Mouse (Mus musculus) 3T3-L1 (cell line): ENCODE results near the gene Ggact.

ENCODE experiments used
- DNase-seq: peaks from one replicate; pipeline ENCODE4 v3.0.0-alpha.2; 2015; ENCODE audit warnings: low read depth, low spot score

The Ggact gene

DNA sequence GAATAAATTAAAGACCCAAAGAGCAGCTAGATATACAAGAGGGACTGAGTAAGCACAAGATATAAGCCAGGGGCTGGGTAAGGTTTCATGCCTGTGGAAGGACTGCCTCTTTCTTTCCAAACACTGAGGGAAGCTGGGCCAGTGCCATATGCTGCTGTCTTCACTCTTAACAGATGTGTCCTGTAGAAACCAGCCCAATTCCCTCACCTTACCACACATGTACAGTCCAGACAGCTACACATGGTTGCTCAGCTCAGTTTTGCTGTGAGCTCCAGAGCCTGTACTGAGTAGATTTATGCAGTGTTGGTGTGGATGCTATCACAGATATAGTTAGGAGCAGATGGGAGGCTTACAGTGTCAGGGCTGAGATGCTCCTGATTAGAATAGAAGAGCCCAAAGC lies 12.9 kb downstream of the Ggact start:
- peak; percentile 70 for DNase-seq

- DNase-seq = no peak
These were observed 15.0 kb downstream of the Ggact start for GRCm38 (mm10) chr14:122898550-122898949.

GRCm38 (mm10) chr14:122896106-122896505 lies 17.5 kb downstream of the Ggact start:
- DNase-seq = no peak

- DNase-seq = no peak
These were observed 22.0 kb downstream of the Ggact start for GRCm38 (mm10) chr14:122891470-122891968.

DNA sequence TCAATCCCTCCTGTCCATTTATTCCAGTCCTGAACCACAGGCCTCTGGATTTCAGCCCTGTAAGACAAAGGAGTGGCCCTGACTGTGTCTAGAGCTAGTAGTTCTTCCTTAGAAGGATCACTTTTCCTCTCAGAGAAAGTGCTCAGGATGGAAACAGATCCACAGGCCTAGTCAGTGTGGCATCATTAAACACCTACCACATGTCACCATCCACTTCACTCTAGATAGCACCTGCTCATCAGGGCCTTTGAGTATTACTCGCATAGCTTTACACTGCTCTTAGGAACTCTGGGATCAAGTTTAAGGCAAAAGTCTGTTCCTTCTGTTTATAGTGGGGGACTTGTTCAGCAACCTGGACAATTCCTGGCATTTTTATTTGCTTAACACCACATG lies 25.1 kb downstream of the Ggact start:
- no peak for DNase-seq

DNA sequence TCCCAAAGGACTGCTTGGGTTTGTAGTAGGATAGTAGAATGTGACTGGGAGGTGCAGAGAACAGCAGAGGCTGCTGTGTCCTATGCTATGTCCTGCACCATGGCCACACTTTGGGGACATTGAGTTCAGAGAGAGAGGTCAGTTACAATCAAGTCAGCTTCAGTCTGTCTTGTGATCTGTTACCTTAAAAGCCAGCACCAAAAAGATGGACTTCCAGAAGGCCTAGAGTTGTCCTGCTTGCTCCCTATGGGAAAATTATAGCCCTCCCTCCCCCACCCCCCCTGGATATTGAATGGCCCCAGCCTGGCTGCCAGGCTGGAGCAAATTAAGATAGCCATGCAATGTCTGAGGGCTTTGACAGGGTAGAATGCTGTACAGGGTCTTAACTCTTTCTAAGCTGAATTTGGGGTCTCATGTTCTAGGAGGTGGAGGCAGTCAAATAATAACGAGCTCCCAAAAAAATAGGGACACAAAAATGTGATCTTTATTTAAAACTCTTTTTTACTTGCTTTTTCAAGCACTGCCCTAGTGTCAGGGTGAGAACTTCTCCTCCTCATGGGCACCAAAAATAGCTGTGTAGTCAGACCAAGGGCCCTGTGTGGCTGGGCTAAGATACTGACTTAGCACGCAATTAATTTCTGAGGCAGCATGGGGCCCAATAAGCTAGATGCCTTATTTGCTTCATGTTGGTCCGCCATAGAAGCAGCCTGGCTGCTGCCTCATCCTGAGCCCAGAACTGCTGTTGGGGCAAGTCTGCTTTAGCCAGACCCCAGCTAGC lies 25.7 kb downstream of the Ggact start:
- no peak for DNase-seq

DNA sequence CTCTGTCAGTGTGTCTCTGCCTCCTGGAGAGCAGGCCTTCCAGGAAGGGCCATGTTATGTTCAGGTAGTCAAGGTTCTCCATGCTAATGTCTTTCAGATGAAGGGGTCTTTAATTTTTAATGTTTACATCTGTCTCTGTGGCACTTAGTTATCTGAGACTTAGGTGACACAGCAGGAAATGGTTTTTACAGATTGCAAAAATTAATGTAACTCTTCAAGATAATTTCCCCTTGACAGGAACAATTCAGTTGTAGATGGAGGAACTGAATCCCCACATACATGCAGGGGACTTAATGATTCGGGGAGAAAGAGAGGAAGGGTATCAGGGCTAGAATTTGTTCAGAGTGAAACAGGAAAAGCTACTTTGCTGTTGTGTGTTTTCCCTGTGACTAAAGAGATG lies 26.3 kb downstream of the Ggact start:
- no peak for DNase-seq

GRCm38 (mm10) chr14:122885893-122886292 lies 27.7 kb downstream of the Ggact start:
- no peak for DNase-seq

DNA sequence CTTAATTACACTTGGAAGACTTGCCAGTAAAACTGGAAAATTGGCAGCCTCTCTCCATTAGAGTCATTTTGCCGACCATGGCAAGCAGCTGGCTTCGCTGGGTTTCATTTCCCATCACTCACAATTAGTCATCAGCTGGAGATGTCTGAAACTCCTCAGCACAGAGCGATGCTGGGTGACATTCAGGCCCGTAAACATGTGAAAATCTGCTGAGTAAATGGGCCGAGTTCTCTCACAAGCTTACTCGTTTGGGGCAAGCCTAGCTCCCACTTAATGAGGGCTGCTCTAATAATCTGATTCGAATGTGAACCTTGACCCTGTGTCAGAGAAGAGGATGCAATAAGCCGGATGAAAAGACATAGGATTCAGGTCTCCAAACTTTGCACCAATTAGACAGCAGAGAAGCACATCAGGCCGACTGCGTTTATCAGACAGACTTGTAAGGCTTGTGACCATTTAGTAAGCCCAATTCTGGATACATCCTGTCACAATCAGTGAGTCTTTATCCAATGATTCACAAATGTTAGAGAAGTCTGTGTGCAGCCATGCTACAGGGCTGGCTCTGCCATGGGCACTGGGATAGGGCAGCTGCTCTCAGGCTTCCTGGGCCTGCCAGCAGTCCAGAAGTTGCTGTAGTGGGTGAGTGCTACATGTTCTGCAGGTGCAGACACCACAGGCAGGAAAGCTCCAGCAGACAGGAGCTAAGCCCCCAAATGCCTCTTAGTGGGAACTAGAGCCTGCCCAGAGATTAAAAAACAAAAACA lies 29.6 kb downstream of the Ggact start:
- peak; percentile 66 for DNase-seq

GRCm38 (mm10) chr14:122883410-122883806 lies 30.1 kb downstream of the Ggact start:
- no peak for DNase-seq

DNA sequence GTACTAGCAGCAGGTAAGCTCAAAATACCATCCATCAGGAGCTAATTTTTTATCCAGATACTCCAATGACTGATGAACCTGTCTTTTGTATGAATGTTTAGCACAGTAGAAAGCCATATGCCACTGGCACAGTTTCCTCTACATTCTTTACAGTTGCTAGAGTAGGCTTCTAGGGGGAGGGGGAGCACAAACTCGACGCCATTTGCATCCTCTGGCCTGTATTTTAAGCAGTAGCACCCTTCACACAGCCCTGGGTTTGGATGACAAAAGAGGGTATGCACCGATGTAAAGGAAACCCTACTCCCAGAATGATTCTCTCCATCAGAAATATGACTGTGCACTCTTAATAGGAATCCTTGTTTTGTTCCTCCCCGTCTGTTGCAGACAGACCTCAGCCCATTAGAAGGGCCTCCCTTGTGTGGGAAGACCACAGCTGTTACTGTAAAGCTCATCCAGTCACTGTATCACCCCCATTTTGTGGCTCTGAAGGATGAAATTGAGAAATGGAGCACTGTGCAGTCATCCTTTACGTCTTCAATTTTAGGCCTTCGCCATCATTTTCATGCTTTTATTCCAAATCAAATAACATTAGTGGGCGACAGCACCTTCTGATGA lies 30.7 kb downstream of the Ggact start:
- DNase-seq = no peak

DNA sequence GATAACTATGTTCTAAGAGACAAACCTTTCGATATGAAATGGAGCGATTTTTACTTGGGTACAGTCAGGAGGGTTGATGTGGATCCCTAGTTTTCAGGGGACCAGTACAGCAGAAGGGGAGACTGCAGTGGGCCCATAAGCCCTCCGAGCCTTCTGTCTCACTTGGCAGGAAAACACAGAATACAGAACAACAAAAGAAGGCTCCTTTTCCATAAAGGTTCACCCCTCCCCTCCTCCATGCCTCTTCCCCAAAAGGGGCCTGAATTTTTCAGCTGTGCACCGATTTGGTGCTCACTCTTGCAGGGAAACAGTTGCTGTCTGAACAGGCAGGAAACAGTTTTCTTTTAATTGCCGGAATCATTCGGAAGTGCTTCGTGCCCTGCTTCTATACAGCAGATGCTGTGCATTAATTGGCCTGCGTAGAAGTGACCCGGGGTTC lies 31.3 kb downstream of the Ggact start:
- DNase-seq = no peak

- no peak for DNase-seq
These were observed 31.9 kb downstream of the Ggact start for GRCm38 (mm10) chr14:122881699-122882098.

GRCm38 (mm10) chr14:122880291-122880690 lies 33.3 kb downstream of the Ggact start:
- no peak for DNase-seq

DNA sequence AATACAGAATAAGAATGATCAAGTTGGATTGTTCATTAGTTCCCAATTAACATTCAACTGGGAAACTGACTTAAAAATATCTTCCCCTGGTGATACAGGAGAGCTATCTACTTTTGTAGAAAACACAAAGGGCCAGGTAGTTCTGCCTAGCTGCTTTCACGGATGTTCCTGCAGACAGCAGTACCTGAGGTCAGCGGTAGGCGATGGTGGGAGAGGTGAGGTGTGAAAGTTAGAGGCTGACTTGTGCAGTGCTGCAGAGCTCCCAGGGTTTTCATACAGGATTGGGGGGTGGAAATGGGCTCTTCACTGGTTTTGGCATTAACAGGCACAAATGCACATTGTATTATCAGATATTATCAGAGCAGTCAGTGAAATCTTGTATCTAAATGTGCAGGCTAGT lies 35.8 kb downstream of the Ggact start:
- DNase-seq = no peak

DNA sequence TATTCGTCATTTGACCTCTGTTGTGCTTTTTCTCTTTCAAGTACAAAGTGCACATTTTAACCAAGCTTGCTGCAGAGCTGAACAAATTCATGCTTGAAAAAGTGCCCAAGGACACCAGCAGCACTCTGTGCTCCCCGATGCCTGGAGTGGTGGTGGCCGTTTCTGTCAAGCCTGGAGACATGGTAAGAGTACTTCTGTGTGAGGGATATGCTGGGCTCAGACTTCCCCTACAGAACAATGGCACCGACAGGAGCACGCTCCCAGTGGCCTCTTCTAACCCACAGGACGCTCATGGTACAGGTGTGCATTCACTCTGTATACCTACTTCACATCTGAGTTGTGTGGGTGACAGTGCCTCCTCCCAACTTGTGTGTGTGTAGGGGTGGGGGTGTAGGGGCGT lies 36.8 kb downstream of the Ggact start:
- DNase-seq = no peak

DNA sequence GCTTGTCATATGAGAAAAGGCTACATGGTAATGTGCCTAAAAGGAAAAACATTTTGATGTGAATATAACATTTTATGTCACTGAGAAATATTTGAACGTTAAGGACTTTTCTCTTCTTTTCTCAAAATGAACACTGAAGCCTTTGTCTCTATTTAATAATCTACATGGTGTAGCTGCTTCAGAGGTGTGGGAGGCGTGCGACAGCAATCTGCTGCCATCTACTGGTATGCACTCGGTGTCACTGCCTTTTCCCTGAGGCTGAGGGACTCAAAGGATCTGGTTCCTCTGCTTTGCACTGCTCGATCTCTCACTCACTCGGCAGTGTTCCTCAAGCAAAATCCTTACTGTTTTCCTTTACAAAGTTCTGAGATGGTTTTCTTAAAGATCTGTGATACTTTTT lies 37.4 kb downstream of the Ggact start:
- peak; percentile 81 for DNase-seq

- DNase-seq = no peak
These were observed 37.9 kb downstream of the Ggact start for GRCm38 (mm10) chr14:122875636-122876035.

GRCm38 (mm10) chr14:122875056-122875455 lies 38.5 kb downstream of the Ggact start:
- no peak for DNase-seq

GRCm38 (mm10) chr14:122872612-122873011 lies 40.9 kb downstream of the Ggact start:
- DNase-seq = no peak

GRCm38 (mm10) chr14:122871841-122872580 lies 41.5 kb downstream of the Ggact start:
- DNase-seq = no peak

GRCm38 (mm10) chr14:122869831-122870230 lies 43.7 kb downstream of the Ggact start:
- no peak for DNase-seq
